Mouse (Mus musculus): ENCODE measurements around the gene Zfp936. TPM values are rescaled to one million over a fixed set of nuclear protein-coding genes. Genes with fewer than 3 reads are reported as not detected.

Gene Zfp936
- 1 to 10 TPM in 1 of 2 experiments, under 1 TPM in 1; 0.52 to 1.9 TPM for polyA plus RNA-seq (2017; shearing (Covaris generic))

DNA sequence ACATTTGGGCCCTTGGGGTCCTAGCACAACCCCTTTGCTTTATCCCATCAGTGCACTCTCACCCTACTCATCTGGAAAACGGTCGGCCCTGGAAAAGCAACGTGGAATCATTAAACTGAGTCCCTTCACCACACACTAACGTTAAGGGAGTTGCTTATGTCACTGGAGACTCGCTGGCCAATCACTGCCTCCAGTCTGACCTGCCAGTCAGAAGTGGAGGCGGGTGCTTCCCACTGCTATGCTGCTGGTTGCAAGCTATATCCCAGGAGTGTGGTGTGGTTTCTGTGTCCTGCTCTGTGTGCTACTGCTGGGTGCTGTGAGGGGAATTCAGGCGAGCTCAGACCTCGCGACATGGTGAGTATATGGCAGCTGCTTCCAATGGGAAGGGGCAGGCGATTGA lies at the start of gene Zfp936:
Gene Zfp936, plus strand, starts transcription at position 301 of the 400 bp plus-strand sequence.

Other genes with a start within 250 kb of the Zfp936 start
- under 1 TPM in 1 of 2 experiments, not detected in 1; 0.24 TPM for gene Gm2381, start 247.0 kb upstream of the Zfp936 start, polyA plus RNA-seq (2017; shearing (Covaris generic))
- gene Vmn2r63, start 180.4 kb upstream of the Zfp936 start, polyA plus RNA-seq (2017; shearing (Covaris generic)) = under 1 TPM; 0.06 to 0.44 TPM
- gene Gm9268, start 95.5 kb upstream of the Zfp936 start, polyA plus RNA-seq (2017; shearing (Covaris generic)) = under 1 TPM in 1 of 2 experiments, not detected in 1; 0.10 TPM
- 10 to 100 TPM; 15.9 to 17.1 TPM for gene Zfp715, start 199.1 kb downstream of the Zfp936 start, polyA plus RNA-seq (2017; shearing (Covaris generic))
- gene Siglecf, start 237.1 kb downstream of the Zfp936 start, polyA plus RNA-seq (2017; shearing (Covaris generic)) = not detected